Mouse (Mus musculus) myocyte (in vitro differentiated cells): ENCODE measurements at regions not wholly inside any gene's neighbourhood (a gene's known extent, or its start where the extent isn't known, plus 50 kb on each side); places are given as distances from the start of the nearest gene placed in this dataset.

Experiments used
- POLR2A ChIP-seq: IDR thresholded peaks from one replicate; pipeline ENCODE4 v1.6.1; 2011; ENCODE audit warnings: low read depth, mild to moderate bottlenecking, control low read depth, moderate library complexity; ENCODE audit not compliant: insufficient read length
- USF1 ChIP-seq: IDR thresholded peaks from one replicate; pipeline ENCODE4 v1.6.1; 2011; ENCODE audit warnings: low read depth, mild to moderate bottlenecking, control low read depth, moderate library complexity

- TF ChIP-seq USF1 (no peak), POLR2A (no peak)
Measured at GRCm38 (mm10) chr13:28814127-28814526, 139.4 kb downstream of the Sox4 start.
